Mouse (Mus musculus): ENCODE measurements around the gene Ttc3. TPM values are rescaled to one million over a fixed set of nuclear protein-coding genes. Genes with fewer than 3 reads are reported as not detected.

Gene Ttc3
- polyA plus RNA-seq, 1 experiment from 2014 or later, result 25.0 TPM

DNA sequence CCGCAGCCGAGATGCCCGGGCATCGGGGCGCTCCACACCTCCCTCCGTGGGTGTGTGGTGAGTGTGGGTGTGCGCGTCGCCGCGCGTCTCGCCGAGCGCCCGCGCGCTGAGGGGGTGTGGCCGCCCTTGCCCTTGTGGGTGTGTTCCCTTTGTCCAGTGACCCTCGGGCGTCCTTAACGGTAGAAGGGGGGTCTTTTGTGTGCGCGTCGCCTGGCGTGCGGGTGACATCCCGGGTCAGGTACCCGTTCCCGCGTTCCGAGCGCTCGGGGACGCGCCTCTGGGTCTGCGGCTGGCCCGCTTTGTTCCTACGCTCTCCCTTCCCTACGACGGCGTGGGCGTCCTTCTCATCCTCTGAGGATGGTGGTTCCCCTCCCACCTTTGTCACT is 490 bp downstream of the Ttc3 start:
- Histone ChIP-seq H3K4me1 (ENCODE audit: control insufficient read depth, low read depth, low read length) (peaks cover 11% of the 10 kb centered on the region), H3K9ac (ENCODE audit: low read depth, low read length) (peak overlapping the region; percentile 79), H3K4me3 (ENCODE audit: low read depth, low read length) (peak overlapping the region; percentile 84), H3K27ac (ENCODE audit: low read length) (peak overlapping the region; percentile 85), H3K27me3 (ENCODE audit: control insufficient read depth, insufficient read depth, low read depth, low read length) (no peaks in the 10 kb centered on the region), H3K4me2 (ENCODE audit: low read depth, low read length) (peak overlapping the region; percentile 97), H3K36me3 (ENCODE audit: control insufficient read depth, insufficient read depth) (no peaks in the 10 kb centered on the region), H3K9me3 (replicated peaks; ENCODE audit: control insufficient read depth, low read length) (no peaks in the 10 kb centered on the region)
- 0% methylated on average over 42 of the region's 43 CpGs for WGBS (ENCODE audit: insufficient replicate concordance)
- ATAC-seq (ENCODE audit: low read depth), result peak; percentile 80

GRCm38 (mm10) chr16:94371301-94371931 is 998 bp downstream of the Ttc3 start, which contains the start of gene Pigp:
Gene Pigp (minus strand): TSS chr16:94371842.
- peak within 1 kb of the TSS; percentile 97 for H3K4me2 ChIP-seq (ENCODE audit: low read depth, low read length)

DNA sequence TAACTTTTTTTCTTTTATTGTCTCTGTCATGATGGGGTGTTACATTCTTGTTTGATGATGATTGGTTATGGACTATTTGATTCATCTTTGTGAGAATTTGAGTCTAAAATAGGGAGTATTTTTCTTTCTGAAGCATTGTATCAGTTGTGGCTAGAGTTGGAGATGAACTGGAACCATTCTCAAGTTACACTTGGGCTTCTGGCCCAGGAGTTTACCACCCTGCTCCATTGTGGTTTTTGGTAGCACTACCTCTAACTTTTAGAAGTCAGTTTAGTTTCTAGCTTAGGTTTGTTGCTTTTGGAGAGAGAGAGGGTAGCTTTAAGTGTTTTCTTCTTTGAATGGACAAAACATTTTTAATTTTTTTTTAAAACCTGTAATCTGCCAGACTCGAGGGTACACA is 9.0 kb downstream of the Ttc3 start:
- Histone ChIP-seq H3K27me3 (ENCODE audit: control insufficient read depth, insufficient read depth, low read depth, low read length) (no peaks in the 10 kb centered on the region), H3K9me3 (replicated peaks; ENCODE audit: control insufficient read depth, low read length) (no peaks in the 10 kb centered on the region), H3K4me1 (ENCODE audit: control insufficient read depth, low read depth, low read length) (no peaks in the 10 kb centered on the region; the same call in 1 of the 2 replicates), H3K9ac (ENCODE audit: low read depth, low read length) (no peak overlapping the region), H3K4me2 (ENCODE audit: low read depth, low read length) (no peak overlapping the region), H3K36me3 (ENCODE audit: control insufficient read depth, insufficient read depth) (no peaks in the 10 kb centered on the region), H3K4me3 (ENCODE audit: low read depth, low read length) (no peak overlapping the region), H3K27ac (ENCODE audit: low read length) (no peak overlapping the region)
- ATAC-seq (ENCODE audit: low read depth), result no peak
- 46% methylated on average over 1 of the region's 1 CpGs for WGBS (ENCODE audit: insufficient replicate concordance)

More at GRCm38 (mm10) chr16:94371301-94371931, 998 bp downstream of the Ttc3 start, which contains the start of gene Pigp:
- Histone ChIP-seq H3K4me1 (ENCODE audit: control insufficient read depth, low read depth, low read length) (peaks cover 11% of the 10 kb centered on the region), H3K4me3 (ENCODE audit: low read depth, low read length) (peak within 1 kb of the TSS; percentile 84), H3K9ac (ENCODE audit: low read depth, low read length) (peak within 1 kb of the TSS; percentile 79), H3K9me3 (replicated peaks; ENCODE audit: control insufficient read depth, low read length) (no peaks in the 10 kb centered on the region), H3K36me3 (ENCODE audit: control insufficient read depth, insufficient read depth) (no peaks in the 10 kb centered on the region), H3K27ac (ENCODE audit: low read length) (peak within 1 kb of the TSS; percentile 85), H3K27me3 (ENCODE audit: control insufficient read depth, insufficient read depth, low read depth, low read length) (no peaks in the 10 kb centered on the region)
- WGBS (ENCODE audit: insufficient replicate concordance), result under 1% methylated on average over 43 of the region's 43 CpGs
- ATAC-seq (ENCODE audit: low read depth), result peak; percentile 53

GRCm38 (mm10) chr16:94383277-94383676 is 12.9 kb downstream of the Ttc3 start:
- Histone ChIP-seq H3K9me3 (replicated peaks; ENCODE audit: control insufficient read depth, low read length) (no peaks in the 10 kb centered on the region), H3K4me3 (ENCODE audit: low read depth, low read length) (no peak overlapping the region), H3K27ac (ENCODE audit: low read length) (no peak overlapping the region), H3K9ac (ENCODE audit: low read depth, low read length) (no peak overlapping the region), H3K4me1 (ENCODE audit: control insufficient read depth, low read depth, low read length) (no peaks in the 10 kb centered on the region; the same call in 1 of the 2 replicates), H3K27me3 (ENCODE audit: control insufficient read depth, insufficient read depth, low read depth, low read length) (no peaks in the 10 kb centered on the region), H3K36me3 (ENCODE audit: control insufficient read depth, insufficient read depth) (no peaks in the 10 kb centered on the region), H3K4me2 (ENCODE audit: low read depth, low read length) (no peak overlapping the region)
- WGBS (ENCODE audit: insufficient replicate concordance), result 75% methylated on average over 3 of the region's 3 CpGs
- no peak for ATAC-seq (ENCODE audit: low read depth)

GRCm38 (mm10) chr16:94387690-94388089 is 17.3 kb downstream of the Ttc3 start:
- Histone ChIP-seq H3K36me3 (ENCODE audit: control insufficient read depth, insufficient read depth) (no peaks in the 10 kb centered on the region), H3K4me2 (ENCODE audit: low read depth, low read length) (no peak overlapping the region), H3K9ac (ENCODE audit: low read depth, low read length) (no peak overlapping the region), H3K4me1 (ENCODE audit: control insufficient read depth, low read depth, low read length) (no peaks in the 10 kb centered on the region), H3K9me3 (replicated peaks; ENCODE audit: control insufficient read depth, low read length) (no peaks in the 10 kb centered on the region), H3K27ac (ENCODE audit: low read length) (no peak overlapping the region), H3K4me3 (ENCODE audit: low read depth, low read length) (no peak overlapping the region), H3K27me3 (ENCODE audit: control insufficient read depth, insufficient read depth, low read depth, low read length) (no peaks in the 10 kb centered on the region)
- no peak for ATAC-seq (ENCODE audit: low read depth)
- 76% methylated on average over 7 of the region's 7 CpGs for WGBS (ENCODE audit: insufficient replicate concordance)

- Histone ChIP-seq H3K36me3 (ENCODE audit: control insufficient read depth, insufficient read depth) (no peaks in the 10 kb centered on the region), H3K9me3 (replicated peaks; ENCODE audit: control insufficient read depth, low read length) (no peaks in the 10 kb centered on the region), H3K4me1 (ENCODE audit: control insufficient read depth, low read depth, low read length) (no peaks in the 10 kb centered on the region; the same call in 1 of the 2 replicates), H3K27ac (ENCODE audit: low read length) (no peak overlapping the region), H3K4me2 (ENCODE audit: low read depth, low read length) (no peak overlapping the region), H3K4me3 (ENCODE audit: low read depth, low read length) (no peak overlapping the region), H3K9ac (ENCODE audit: low read depth, low read length) (no peak overlapping the region), H3K27me3 (ENCODE audit: control insufficient read depth, insufficient read depth, low read depth, low read length) (no peaks in the 10 kb centered on the region)
- ATAC-seq (ENCODE audit: low read depth), result no peak
- 61% methylated on average over 4 of the region's 4 CpGs for WGBS (ENCODE audit: insufficient replicate concordance)
Observed at GRCm38 (mm10) chr16:94392299-94392698, 21.9 kb downstream of the Ttc3 start.

GRCm38 (mm10) chr16:94395051-94395450 is 24.6 kb downstream of the Ttc3 start:
- H3K27me3 ChIP-seq (ENCODE audit: control insufficient read depth, insufficient read depth, low read depth, low read length), result no peaks in the 10 kb centered on the region
- no peaks in the 10 kb centered on the region for H3K36me3 ChIP-seq (ENCODE audit: control insufficient read depth, insufficient read depth)
- no peak overlapping the region for H3K27ac ChIP-seq (ENCODE audit: low read length)
- 62% methylated on average over 3 of the region's 3 CpGs for WGBS (ENCODE audit: insufficient replicate concordance)
- H3K4me3 ChIP-seq (ENCODE audit: low read depth, low read length), result no peak overlapping the region
- no peak overlapping the region for H3K9ac ChIP-seq (ENCODE audit: low read depth, low read length)
- H3K4me2 ChIP-seq (ENCODE audit: low read depth, low read length), result no peak overlapping the region
- no peak for ATAC-seq (ENCODE audit: low read depth)
- no peaks in the 10 kb centered on the region; the same call in none of the 2 replicates for H3K4me1 ChIP-seq (ENCODE audit: control insufficient read depth, low read depth, low read length)
- H3K9me3 ChIP-seq (replicated peaks; ENCODE audit: control insufficient read depth, low read length), result no peaks in the 10 kb centered on the region

GRCm38 (mm10) chr16:94396641-94397040 is 26.2 kb downstream of the Ttc3 start:
- WGBS (ENCODE audit: insufficient replicate concordance), result 41% methylated on average over 7 of the region's 7 CpGs
- Histone ChIP-seq H3K27ac (ENCODE audit: low read length) (no peak overlapping the region), H3K9ac (ENCODE audit: low read depth, low read length) (no peak overlapping the region), H3K9me3 (replicated peaks; ENCODE audit: control insufficient read depth, low read length) (no peaks in the 10 kb centered on the region), H3K36me3 (ENCODE audit: control insufficient read depth, insufficient read depth) (no peaks in the 10 kb centered on the region), H3K4me2 (ENCODE audit: low read depth, low read length) (no peak overlapping the region), H3K4me3 (ENCODE audit: low read depth, low read length) (no peak overlapping the region), H3K4me1 (ENCODE audit: control insufficient read depth, low read depth, low read length) (no peaks in the 10 kb centered on the region; the same call in none of the 2 replicates), H3K27me3 (ENCODE audit: control insufficient read depth, insufficient read depth, low read depth, low read length) (no peaks in the 10 kb centered on the region)
- no peak for ATAC-seq (ENCODE audit: low read depth)

GRCm38 (mm10) chr16:94399141-94399540 is 28.7 kb downstream of the Ttc3 start:
- ATAC-seq (ENCODE audit: low read depth), result no peak
- H3K9me3 ChIP-seq (replicated peaks; ENCODE audit: control insufficient read depth, low read length), result no peaks in the 10 kb centered on the region
- H3K9ac ChIP-seq (ENCODE audit: low read depth, low read length), result no peak overlapping the region
- no peak overlapping the region for H3K4me2 ChIP-seq (ENCODE audit: low read depth, low read length)
- H3K27me3 ChIP-seq (ENCODE audit: control insufficient read depth, insufficient read depth, low read depth, low read length), result no peaks in the 10 kb centered on the region
- H3K27ac ChIP-seq (ENCODE audit: low read length), result no peak overlapping the region
- WGBS (ENCODE audit: insufficient replicate concordance), result 59% methylated on average over 2 of the region's 2 CpGs
- no peaks in the 10 kb centered on the region; the same call in none of the 2 replicates for H3K4me1 ChIP-seq (ENCODE audit: control insufficient read depth, low read depth, low read length)
- H3K36me3 ChIP-seq (ENCODE audit: control insufficient read depth, insufficient read depth), result no peaks in the 10 kb centered on the region
- no peak overlapping the region for H3K4me3 ChIP-seq (ENCODE audit: low read depth, low read length)

All from liver, embryonic 16.5 days (tissue).